Mouse (Mus musculus): ENCODE data around the gene Cox17. TPM values are rescaled to one million over a fixed set of nuclear protein-coding genes. Genes with fewer than 3 reads are reported as not detected.
A peak's percentile ranks its signal among the peaks of the same experiment; 100 is the strongest.

Gene Cox17
- 148 and 203 TPM in 2 replicates for polyA plus RNA-seq (2014; fragmentation: Nextera tagmentation; extraction: Ambion mirVana)

- WGBS: 3% methylated on average over 35 of the region's 35 CpGs
- Histone ChIP-seq H3K4me2 (replicated peaks; ENCODE audit: low read depth, low read length) (peak within 1 kb of the TSS; percentile 58), H3K9ac (ENCODE audit: low read depth, low read length) (peak within 1 kb of the TSS; percentile 86), H3K4me3 (ENCODE audit: low read length) (peak within 1 kb of the TSS; percentile 85), H3K4me1 (ENCODE audit: control insufficient read depth, insufficient read depth, low read length) (0 out of 2 replicates have a peak, but pooled peaks cover 5% of the 10 kb centered on the region), H3K27me3 (ENCODE audit: control insufficient read depth, insufficient read depth, low read length) (no peaks in the 10 kb centered on the region), H3K36me3 (ENCODE audit: control insufficient read depth, insufficient read depth, low read length) (peaks cover 22% of the 10 kb centered on the region), H3K9me3 (ENCODE audit: control insufficient read depth, low read length) (no peaks in the 10 kb centered on the region), H3K27ac (ENCODE audit: low read depth, low read length) (peak within 1 kb of the TSS; percentile 85)
- peak; percentile 95 for ATAC-seq (ENCODE audit: low FRiP score, low TSS enrichment)
These were observed at the start of gene Cox17, which contains the start of gene Gm21987 for GRCm38 (mm10) chr16:38346529-38347325. Gene Cox17, plus strand, starts transcription at chr16:38346991. Gene Gm21987, plus strand, starts transcription at chr16:38347040.

GRCm38 (mm10) chr16:38298410-38298809 lies 48.4 kb upstream of the Cox17 start:
- H3K36me3 ChIP-seq (ENCODE audit: control insufficient read depth, insufficient read depth, low read length): no peaks in the 10 kb centered on the region
- no peak for ATAC-seq (ENCODE audit: low FRiP score, low TSS enrichment)
- no peak overlapping the region for H3K4me2 ChIP-seq (replicated peaks; ENCODE audit: low read depth, low read length)
- H3K9ac ChIP-seq (ENCODE audit: low read depth, low read length): no peak overlapping the region
- no peak overlapping the region for H3K4me3 ChIP-seq (ENCODE audit: low read length)
- H3K27me3 ChIP-seq (ENCODE audit: control insufficient read depth, insufficient read depth, low read length): no peaks in the 10 kb centered on the region
- no peaks in the 10 kb centered on the region for H3K9me3 ChIP-seq (ENCODE audit: control insufficient read depth, low read length)
- H3K4me1 ChIP-seq (ENCODE audit: control insufficient read depth, insufficient read depth, low read length): peaks cover 7% of the 10 kb centered on the region; the same call in 1 of the 2 replicates
- H3K27ac ChIP-seq (ENCODE audit: low read depth, low read length): no peak overlapping the region
- 84% methylated on average over 6 of the region's 6 CpGs for WGBS

GRCm38 (mm10) chr16:38302367-38302766 lies 44.4 kb upstream of the Cox17 start:
- H3K9me3 ChIP-seq (ENCODE audit: control insufficient read depth, low read length): no peaks in the 10 kb centered on the region
- H3K9ac ChIP-seq (ENCODE audit: low read depth, low read length): no peak overlapping the region
- H3K4me3 ChIP-seq (ENCODE audit: low read length): no peak overlapping the region
- H3K4me2 ChIP-seq (replicated peaks; ENCODE audit: low read depth, low read length): no peak overlapping the region
- H3K36me3 ChIP-seq (ENCODE audit: control insufficient read depth, insufficient read depth, low read length): no peaks in the 10 kb centered on the region
- H3K4me1 ChIP-seq (ENCODE audit: control insufficient read depth, insufficient read depth, low read length): 0 out of 2 replicates have a peak, but pooled peaks cover 8% of the 10 kb centered on the region
- no peak for ATAC-seq (ENCODE audit: low FRiP score, low TSS enrichment)
- no peak overlapping the region for H3K27ac ChIP-seq (ENCODE audit: low read depth, low read length)
- no peaks in the 10 kb centered on the region for H3K27me3 ChIP-seq (ENCODE audit: control insufficient read depth, insufficient read depth, low read length)
- 95% methylated on average over 13 of the region's 13 CpGs for WGBS

GRCm38 (mm10) chr16:38304460-38305194 lies 42.2 kb upstream of the Cox17 start:
- Histone ChIP-seq H3K36me3 (ENCODE audit: control insufficient read depth, insufficient read depth, low read length) (no peaks in the 10 kb centered on the region), H3K27me3 (ENCODE audit: control insufficient read depth, insufficient read depth, low read length) (no peaks in the 10 kb centered on the region), H3K9me3 (ENCODE audit: control insufficient read depth, low read length) (no peaks in the 10 kb centered on the region), H3K4me1 (ENCODE audit: control insufficient read depth, insufficient read depth, low read length) (0 out of 2 replicates have a peak, but pooled peaks cover 11% of the 10 kb centered on the region), H3K9ac (ENCODE audit: low read depth, low read length) (no peak overlapping the region), H3K27ac (ENCODE audit: low read depth, low read length) (no peak overlapping the region), H3K4me3 (ENCODE audit: low read length) (no peak overlapping the region), H3K4me2 (replicated peaks; ENCODE audit: low read depth, low read length) (no peak overlapping the region)
- WGBS: 52% methylated on average over 17 of the region's 17 CpGs
- peak; percentile 48; the same call in 1 of the 2 replicates for ATAC-seq (ENCODE audit: low FRiP score, low TSS enrichment)

GRCm38 (mm10) chr16:38306571-38307220 lies 40.1 kb upstream of the Cox17 start:
- ATAC-seq (ENCODE audit: low FRiP score, low TSS enrichment): peak; percentile 24; the same call in 1 of the 2 replicates
- no peaks in the 10 kb centered on the region for H3K27me3 ChIP-seq (ENCODE audit: control insufficient read depth, insufficient read depth, low read length)
- WGBS: 55% methylated on average over 18 of the region's 18 CpGs

GRCm38 (mm10) chr16:38307221-38307605 lies 39.6 kb upstream of the Cox17 start:
- WGBS: 29% methylated on average over 5 of the region's 5 CpGs
- Histone ChIP-seq H3K9me3 (ENCODE audit: control insufficient read depth, low read length) (no peaks in the 10 kb centered on the region), H3K36me3 (ENCODE audit: control insufficient read depth, insufficient read depth, low read length) (no peaks in the 10 kb centered on the region), H3K4me2 (replicated peaks; ENCODE audit: low read depth, low read length) (no peak overlapping the region), H3K9ac (ENCODE audit: low read depth, low read length) (no peak overlapping the region), H3K27me3 (ENCODE audit: control insufficient read depth, insufficient read depth, low read length) (no peaks in the 10 kb centered on the region), H3K4me1 (ENCODE audit: control insufficient read depth, insufficient read depth, low read length) (0 out of 2 replicates have a peak, but pooled peaks cover 11% of the 10 kb centered on the region), H3K4me3 (ENCODE audit: low read length) (no peak overlapping the region), H3K27ac (ENCODE audit: low read depth, low read length) (no peak overlapping the region)
- ATAC-seq (ENCODE audit: low FRiP score, low TSS enrichment): peak; percentile 49; the same call in 1 of the 2 replicates

More at GRCm38 (mm10) chr16:38306571-38307220, 40.1 kb upstream of the Cox17 start:
- Histone ChIP-seq H3K4me2 (replicated peaks; ENCODE audit: low read depth, low read length) (no peak overlapping the region), H3K36me3 (ENCODE audit: control insufficient read depth, insufficient read depth, low read length) (no peaks in the 10 kb centered on the region), H3K4me1 (ENCODE audit: control insufficient read depth, insufficient read depth, low read length) (0 out of 2 replicates have a peak, but pooled peaks cover 11% of the 10 kb centered on the region), H3K9me3 (ENCODE audit: control insufficient read depth, low read length) (no peaks in the 10 kb centered on the region), H3K27ac (ENCODE audit: low read depth, low read length) (no peak overlapping the region), H3K9ac (ENCODE audit: low read depth, low read length) (no peak overlapping the region), H3K4me3 (ENCODE audit: low read length) (no peak overlapping the region)

GRCm38 (mm10) chr16:38307651-38308050 lies 39.1 kb upstream of the Cox17 start:
- H3K4me3 ChIP-seq (ENCODE audit: low read length): no peak overlapping the region
- no peak overlapping the region for H3K9ac ChIP-seq (ENCODE audit: low read depth, low read length)
- 50% methylated on average over 7 of the region's 7 CpGs for WGBS
- H3K27me3 ChIP-seq (ENCODE audit: control insufficient read depth, insufficient read depth, low read length): no peaks in the 10 kb centered on the region
- H3K27ac ChIP-seq (ENCODE audit: low read depth, low read length): no peak overlapping the region
- ATAC-seq (ENCODE audit: low FRiP score, low TSS enrichment): no peak
- no peak overlapping the region for H3K4me2 ChIP-seq (replicated peaks; ENCODE audit: low read depth, low read length)
- no peaks in the 10 kb centered on the region for H3K36me3 ChIP-seq (ENCODE audit: control insufficient read depth, insufficient read depth, low read length)
- no peaks in the 10 kb centered on the region for H3K9me3 ChIP-seq (ENCODE audit: control insufficient read depth, low read length)
- 0 out of 2 replicates have a peak, but pooled peaks cover 11% of the 10 kb centered on the region for H3K4me1 ChIP-seq (ENCODE audit: control insufficient read depth, insufficient read depth, low read length)

GRCm38 (mm10) chr16:38308195-38308594 lies 38.6 kb upstream of the Cox17 start:
- Histone ChIP-seq H3K9me3 (ENCODE audit: control insufficient read depth, low read length) (no peaks in the 10 kb centered on the region), H3K9ac (ENCODE audit: low read depth, low read length) (no peak overlapping the region), H3K27me3 (ENCODE audit: control insufficient read depth, insufficient read depth, low read length) (no peaks in the 10 kb centered on the region), H3K4me1 (ENCODE audit: control insufficient read depth, insufficient read depth, low read length) (0 out of 2 replicates have a peak, but pooled peaks cover 11% of the 10 kb centered on the region), H3K4me3 (ENCODE audit: low read length) (no peak overlapping the region), H3K4me2 (replicated peaks; ENCODE audit: low read depth, low read length) (no peak overlapping the region), H3K36me3 (ENCODE audit: control insufficient read depth, insufficient read depth, low read length) (no peaks in the 10 kb centered on the region), H3K27ac (ENCODE audit: low read depth, low read length) (no peak overlapping the region)
- 87% methylated on average over 11 of the region's 11 CpGs for WGBS
- no peak for ATAC-seq (ENCODE audit: low FRiP score, low TSS enrichment)
